Mouse (Mus musculus): ENCODE results near the gene Rxra. TPM values are rescaled to one million over a fixed set of nuclear protein-coding genes. Genes with fewer than 3 reads are reported as not detected.

Gene Rxra
- total RNA-seq, 1 experiment from 2014 or later = 7.6 TPM

DNA sequence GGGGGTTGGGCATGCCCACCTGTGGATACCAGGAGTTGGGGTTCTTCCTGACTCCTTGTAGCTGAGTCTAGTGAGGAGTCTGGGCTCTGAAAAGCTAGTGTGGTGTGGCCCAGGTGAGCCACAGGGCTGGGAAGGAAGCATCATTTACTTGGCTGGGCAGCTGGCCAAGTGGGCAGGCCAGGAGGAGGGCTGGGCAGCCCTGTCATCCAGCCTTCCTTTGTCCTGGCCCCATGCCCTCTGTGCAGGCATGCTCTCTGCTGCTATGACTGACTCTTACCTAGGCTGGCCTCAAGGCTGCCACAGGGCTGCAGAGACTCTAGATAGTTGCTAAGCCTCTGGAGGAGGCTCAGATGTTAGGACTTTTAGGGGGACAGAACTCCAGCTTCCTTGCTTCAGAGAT, 42.0 kb downstream of the Rxra start:
- peak; percentile 25 to 55; a peak in 3 of 4 replicates for ATAC-seq (replicated peaks in 1 of 2; ENCODE audit: insufficient read depth in 1 of 2, low FRiP score in 2 of 2, low TSS enrichment in 1 of 2, low read depth in 1 of 2, poor library complexity in 2 of 2, severe bottlenecking in 2 of 2)

- ATAC-seq (replicated peaks in 1 of 2; ENCODE audit: insufficient read depth in 1 of 2, low FRiP score in 2 of 2, low TSS enrichment in 1 of 2, low read depth in 1 of 2, poor library complexity in 2 of 2, severe bottlenecking in 2 of 2) = no peak
Measured at GRCm38 (mm10) chr2:27719601-27720000, 43.4 kb downstream of the Rxra start.

GRCm38 (mm10) chr2:27721611-27722010, 45.4 kb downstream of the Rxra start:
- no peak for ATAC-seq (replicated peaks in 1 of 2; ENCODE audit: insufficient read depth in 1 of 2, low FRiP score in 2 of 2, low TSS enrichment in 1 of 2, low read depth in 1 of 2, poor library complexity in 2 of 2, severe bottlenecking in 2 of 2)

DNA sequence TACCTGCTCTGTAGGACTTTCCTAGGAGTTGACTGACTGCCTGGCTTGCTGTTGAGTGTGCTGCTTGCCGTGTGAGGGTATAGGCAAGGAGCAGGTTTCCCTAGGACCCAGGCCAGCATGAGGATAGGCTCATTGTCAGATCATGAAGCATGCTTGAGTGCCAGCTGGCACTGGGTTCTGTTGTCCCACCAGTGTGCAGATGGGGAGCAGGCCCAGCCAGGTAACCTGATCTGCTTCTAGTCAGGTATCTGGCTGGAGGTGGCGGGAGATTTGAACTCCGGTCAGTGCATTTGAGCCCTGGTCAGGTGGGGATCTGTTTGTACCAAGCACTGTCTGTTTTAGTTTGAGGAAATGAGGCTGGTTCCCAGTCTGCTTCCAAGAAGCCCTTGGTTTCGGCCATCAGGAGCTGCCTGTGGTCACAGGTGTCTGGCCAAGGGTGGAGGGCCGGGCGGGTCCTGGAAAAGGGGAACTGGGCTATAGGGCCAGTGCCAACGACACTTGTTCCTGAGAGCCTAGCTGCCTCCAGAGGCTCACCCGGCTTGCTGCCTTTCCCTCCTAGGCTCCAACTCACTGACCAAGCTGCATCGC, 48.6 kb downstream of the Rxra start:
- ATAC-seq (replicated peaks in 1 of 2; ENCODE audit: insufficient read depth in 1 of 2, low FRiP score in 2 of 2, low TSS enrichment in 1 of 2, low read depth in 1 of 2, poor library complexity in 2 of 2, severe bottlenecking in 2 of 2) = peak in 1 of 2 experiments; percentile 36; a peak in 1 of 4 replicates

DNA sequence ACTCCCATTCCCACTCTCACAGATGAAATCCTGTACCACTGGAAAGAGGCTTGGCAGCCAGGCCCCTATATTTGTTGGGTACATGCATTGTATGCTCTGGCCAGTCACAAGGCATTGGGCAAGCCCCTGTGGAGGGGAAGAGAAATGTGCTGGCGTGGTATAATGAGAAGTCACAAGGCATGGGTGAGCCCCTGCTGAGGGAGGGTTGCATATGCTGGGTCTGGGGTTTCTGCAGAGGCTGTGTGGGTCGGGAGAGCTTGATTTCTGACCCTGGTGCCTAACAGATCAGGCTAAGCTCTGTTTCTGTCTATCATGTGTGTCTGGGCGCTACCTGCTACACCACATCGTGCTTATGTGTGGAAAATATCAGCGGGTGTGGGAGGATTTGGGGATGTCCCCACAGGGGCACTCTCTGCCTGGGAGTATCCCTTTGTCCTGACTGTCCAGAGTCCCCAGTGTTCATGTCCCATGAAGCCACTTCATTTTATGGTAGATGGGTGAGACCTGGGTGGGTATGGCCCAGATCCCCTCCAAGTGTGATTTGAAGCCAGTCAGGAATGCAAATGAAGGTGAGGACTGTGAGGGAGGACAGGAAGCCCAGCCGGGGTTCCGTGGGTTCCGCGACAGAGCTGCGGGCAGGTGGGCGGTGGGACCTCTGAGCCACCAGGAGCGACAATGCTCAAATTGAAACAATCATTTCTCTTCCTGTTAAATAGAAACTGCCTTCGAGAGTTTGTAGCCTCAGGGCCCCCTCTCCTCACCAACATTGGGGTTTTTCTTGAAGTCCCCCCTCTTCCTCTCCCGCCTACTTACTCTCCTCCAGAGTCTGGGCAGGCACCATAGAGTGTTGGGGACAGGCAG, 52.0 kb downstream of the Rxra start:
- peak in 1 of 2 experiments; percentile 7; a peak in 1 of 4 replicates for ATAC-seq (replicated peaks in 1 of 2; ENCODE audit: insufficient read depth in 1 of 2, low FRiP score in 2 of 2, low TSS enrichment in 1 of 2, low read depth in 1 of 2, poor library complexity in 2 of 2, severe bottlenecking in 2 of 2)

DNA sequence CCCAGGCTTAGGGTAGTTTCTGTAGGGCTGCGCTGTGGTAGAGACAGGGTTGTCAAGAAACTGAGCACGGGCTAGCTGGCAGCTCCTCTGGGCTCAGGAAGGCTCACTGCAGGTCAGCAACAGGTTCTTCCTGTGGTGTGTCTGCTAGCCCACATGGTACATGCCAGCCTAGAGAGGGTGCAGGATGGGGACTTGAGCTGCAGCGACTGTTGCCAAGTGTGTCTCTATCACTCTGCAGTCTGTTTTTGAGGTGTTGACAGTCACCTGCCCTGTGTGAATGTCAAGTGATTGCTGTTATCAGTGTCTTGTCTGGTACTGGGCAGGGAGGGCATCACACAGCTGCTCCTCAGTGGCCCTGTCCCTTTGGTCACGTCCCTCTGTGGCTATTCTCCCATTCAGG, 52.8 kb downstream of the Rxra start:
- ATAC-seq (replicated peaks in 1 of 2; ENCODE audit: insufficient read depth in 1 of 2, low FRiP score in 2 of 2, low TSS enrichment in 1 of 2, low read depth in 1 of 2, poor library complexity in 2 of 2, severe bottlenecking in 2 of 2) = no peak

GRCm38 (mm10) chr2:27730002-27730905, 54.0 kb downstream of the Rxra start:
- peak; percentile 24 to 50; a peak in 2 of 4 replicates for ATAC-seq (replicated peaks in 1 of 2; ENCODE audit: insufficient read depth in 1 of 2, low FRiP score in 2 of 2, low TSS enrichment in 1 of 2, low read depth in 1 of 2, poor library complexity in 2 of 2, severe bottlenecking in 2 of 2)

- no peak for ATAC-seq (replicated peaks in 1 of 2; ENCODE audit: insufficient read depth in 1 of 2, low FRiP score in 2 of 2, low TSS enrichment in 1 of 2, low read depth in 1 of 2, poor library complexity in 2 of 2, severe bottlenecking in 2 of 2)
Measured at GRCm38 (mm10) chr2:27733021-27733420, 56.8 kb downstream of the Rxra start.

DNA sequence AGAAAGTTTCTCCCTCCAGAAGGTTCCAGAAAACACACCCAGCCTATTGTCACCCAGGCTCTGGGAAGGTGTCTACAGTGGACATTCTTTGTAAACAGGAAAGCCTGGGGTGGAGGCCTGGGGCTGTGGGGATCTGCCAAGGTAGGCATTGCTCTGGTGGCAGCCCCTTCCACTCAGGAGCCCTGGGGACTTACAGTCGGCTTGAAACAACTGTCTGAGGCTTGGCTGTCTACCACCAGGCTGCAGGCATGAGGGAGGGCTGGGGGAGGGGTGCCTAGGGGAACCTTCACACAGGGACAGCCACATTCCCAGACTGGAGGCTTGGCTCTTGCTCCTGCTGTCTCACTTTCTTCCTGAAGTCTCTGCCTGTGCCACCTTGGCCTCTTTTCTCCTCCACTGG, 58.1 kb downstream of the Rxra start:
- ATAC-seq (replicated peaks in 1 of 2; ENCODE audit: insufficient read depth in 1 of 2, low FRiP score in 2 of 2, low TSS enrichment in 1 of 2, low read depth in 1 of 2, poor library complexity in 2 of 2, severe bottlenecking in 2 of 2) = no peak

- ATAC-seq (replicated peaks in 1 of 2; ENCODE audit: insufficient read depth in 1 of 2, low FRiP score in 2 of 2, low TSS enrichment in 1 of 2, low read depth in 1 of 2, poor library complexity in 2 of 2, severe bottlenecking in 2 of 2) = no peak
Measured at GRCm38 (mm10) chr2:27734800-27735199, 58.6 kb downstream of the Rxra start.

DNA sequence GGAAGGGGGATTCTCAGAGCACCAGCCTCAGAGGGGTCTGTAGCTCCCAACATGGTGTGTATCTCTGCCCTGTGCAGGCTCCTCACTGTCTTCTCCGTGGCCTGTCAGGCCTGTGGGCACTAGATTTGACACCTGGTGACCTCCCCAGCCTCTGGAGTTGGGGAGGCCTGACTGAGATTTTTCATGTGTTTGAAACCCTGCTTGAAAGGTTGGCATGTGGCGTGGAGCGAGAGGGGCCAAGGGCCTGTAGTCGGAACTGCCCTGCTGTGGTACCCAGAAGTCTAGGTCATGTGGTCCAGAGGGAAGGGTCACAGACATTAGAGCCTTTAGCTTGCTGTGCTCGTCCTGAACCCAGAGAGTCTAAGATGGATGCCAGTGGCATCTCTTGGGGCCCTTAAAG, 60.6 kb downstream of the Rxra start:
- no peak for ATAC-seq (replicated peaks in 1 of 2; ENCODE audit: insufficient read depth in 1 of 2, low FRiP score in 2 of 2, low TSS enrichment in 1 of 2, low read depth in 1 of 2, poor library complexity in 2 of 2, severe bottlenecking in 2 of 2)

GRCm38 (mm10) chr2:27738396-27738795, 62.2 kb downstream of the Rxra start:
- no peak for ATAC-seq (replicated peaks in 1 of 2; ENCODE audit: insufficient read depth in 1 of 2, low FRiP score in 2 of 2, low TSS enrichment in 1 of 2, low read depth in 1 of 2, poor library complexity in 2 of 2, severe bottlenecking in 2 of 2)

DNA sequence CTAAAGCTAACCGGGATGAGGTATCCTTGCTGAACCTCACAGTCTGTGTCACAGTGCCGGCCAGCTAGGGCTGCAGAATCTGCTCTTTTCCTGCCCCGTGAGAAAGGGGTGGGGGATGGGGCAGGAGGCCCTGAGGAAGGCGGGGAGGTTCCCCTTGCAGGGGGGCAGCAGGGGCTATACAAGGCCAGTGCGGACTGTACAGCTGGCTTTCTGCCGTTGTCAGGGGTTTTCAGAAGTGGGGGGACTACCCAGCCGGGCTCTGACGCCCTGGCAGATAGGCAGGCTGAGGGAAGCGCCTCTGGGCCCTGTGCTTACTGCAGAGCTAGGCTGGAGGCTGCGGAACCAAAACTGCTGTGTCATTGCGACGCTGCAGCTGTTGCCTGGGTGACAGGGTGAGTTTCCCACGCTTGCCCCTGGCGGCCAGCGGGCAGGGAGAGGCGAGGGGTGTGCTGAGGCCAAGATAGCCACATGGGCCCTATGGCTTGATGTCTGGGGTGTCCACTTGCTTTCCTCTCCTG, 63.9 kb downstream of the Rxra start:
- ATAC-seq (replicated peaks in 1 of 2; ENCODE audit: insufficient read depth in 1 of 2, low FRiP score in 2 of 2, low TSS enrichment in 1 of 2, low read depth in 1 of 2, poor library complexity in 2 of 2, severe bottlenecking in 2 of 2) = peak; percentile 86 to 92

DNA sequence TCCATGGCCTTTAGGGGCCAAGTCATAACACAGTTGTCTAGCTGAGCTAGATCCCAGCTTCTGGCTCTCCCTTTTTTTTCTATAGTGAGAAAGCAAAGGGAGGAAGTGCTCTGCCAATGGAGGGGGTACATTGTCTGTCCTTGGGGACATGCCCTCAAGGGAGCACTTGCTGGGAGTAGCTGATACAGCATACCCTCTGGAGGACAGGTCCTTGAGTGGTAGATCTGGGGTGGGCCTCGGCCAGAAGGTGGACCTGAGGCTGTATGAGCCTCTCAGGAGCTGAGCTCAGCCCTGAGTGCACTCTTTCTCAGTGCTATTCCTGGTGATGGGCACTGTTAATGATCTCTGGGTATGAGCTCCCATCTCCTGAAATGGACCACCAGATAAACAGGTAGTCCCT, 66.9 kb downstream of the Rxra start:
- ATAC-seq (replicated peaks in 1 of 2; ENCODE audit: insufficient read depth in 1 of 2, low FRiP score in 2 of 2, low TSS enrichment in 1 of 2, low read depth in 1 of 2, poor library complexity in 2 of 2, severe bottlenecking in 2 of 2) = no peak

DNA sequence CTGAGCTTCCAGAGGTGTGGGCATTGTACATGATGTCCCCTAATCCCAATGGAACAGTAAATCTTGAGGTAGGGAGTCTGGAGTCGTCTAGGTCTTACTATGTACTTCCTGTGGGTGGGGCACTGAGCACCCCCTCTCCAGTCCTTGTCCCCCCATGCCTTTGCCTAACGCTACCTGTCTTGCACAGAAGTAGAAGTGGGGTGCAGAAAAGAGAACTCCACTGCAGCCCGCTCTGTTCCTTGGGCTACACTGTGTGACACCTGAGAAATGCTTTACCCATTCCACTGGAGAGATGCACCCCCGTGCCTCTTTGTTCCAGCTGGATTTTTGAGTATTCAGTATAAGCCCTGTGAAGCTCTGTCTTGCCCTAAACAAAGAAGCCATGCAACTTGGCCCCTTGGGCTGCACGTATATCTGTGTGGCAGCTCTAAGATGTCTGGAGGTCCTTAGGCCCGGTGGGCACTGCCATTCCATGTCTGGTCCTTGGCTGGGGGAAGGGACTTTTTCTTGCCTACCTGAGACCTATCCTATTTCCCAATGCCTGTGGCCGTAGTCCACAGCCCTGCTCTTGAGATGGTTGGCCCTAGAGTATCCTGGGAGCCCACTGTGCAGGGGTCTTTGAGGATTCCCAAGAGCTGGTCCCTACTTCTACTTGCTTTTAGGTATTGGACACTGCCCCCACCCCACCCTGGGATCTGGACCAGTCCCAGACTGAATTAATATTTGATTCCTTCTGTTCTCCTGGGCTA, 67.8 kb downstream of the Rxra start:
- ATAC-seq (replicated peaks in 1 of 2; ENCODE audit: insufficient read depth in 1 of 2, low FRiP score in 2 of 2, low TSS enrichment in 1 of 2, low read depth in 1 of 2, poor library complexity in 2 of 2, severe bottlenecking in 2 of 2) = no peak

DNA sequence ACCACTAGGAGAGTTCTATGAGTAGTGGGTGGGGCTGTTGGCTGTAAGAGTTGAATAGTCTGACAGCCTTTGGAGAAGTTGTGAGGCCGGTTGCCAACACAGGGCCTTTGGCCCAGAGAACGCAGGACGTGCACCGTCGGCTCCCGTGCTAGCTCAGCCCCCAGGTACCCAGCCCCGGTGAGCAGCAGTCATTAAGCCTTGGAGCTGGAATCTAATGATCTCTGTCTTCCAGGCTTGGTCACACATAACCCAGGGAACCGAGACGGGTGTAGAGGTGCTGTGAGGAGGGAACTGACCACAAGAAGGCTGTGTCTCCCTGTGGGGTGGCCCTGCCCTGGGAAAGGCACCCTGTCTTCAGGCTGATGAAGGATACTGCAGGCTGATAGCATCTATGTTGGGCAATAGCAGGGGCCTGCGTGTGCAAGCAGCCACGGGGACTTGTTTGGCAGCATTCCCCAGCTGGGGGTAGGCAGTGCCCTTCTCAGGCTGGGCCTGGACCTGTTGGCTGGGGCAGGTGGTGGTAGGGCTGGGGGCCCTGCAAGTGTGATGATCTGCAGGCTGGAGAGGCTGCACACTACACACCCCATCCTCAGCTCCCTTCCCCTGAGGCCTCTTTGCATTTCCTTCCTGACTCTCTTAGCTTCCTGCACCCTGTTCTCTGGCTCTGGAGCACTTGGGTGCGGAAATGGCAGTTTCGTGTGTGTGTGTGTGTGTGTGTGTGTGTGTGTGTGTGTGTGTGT, 68.5 kb downstream of the Rxra start:
- ATAC-seq (replicated peaks in 1 of 2; ENCODE audit: insufficient read depth in 1 of 2, low FRiP score in 2 of 2, low TSS enrichment in 1 of 2, low read depth in 1 of 2, poor library complexity in 2 of 2, severe bottlenecking in 2 of 2) = peak in 1 of 2 experiments; percentile 27; a peak in 1 of 4 replicates

All from hematopoietic stem cell, adult 5-6 weeks (primary cell).